ENCODE assay signal across 19 mouse cellular contexts in genomic region chr8:115210014-115210413, GRCm38 (mm10).
"Had no signal": no experiment of that assay in that cellular context is flagged by ENCODE, and none has a peak within 500 bp of the region (broad histone marks: within the 10 kb centered on the region; RNA-seq: fewer than 3 reads in every experiment).

No protein-coding gene starts in this region.

- ATAC-seq: liver, embryonic 12.5 days; midbrain, embryonic 16.5 days had no signal

- H3K27me3 ChIP-seq: liver, embryonic 12.5 days had no signal

- H3K4me1 ChIP-seq: liver, embryonic 12.5 days had no signal

- H3K36me3 ChIP-seq: liver, embryonic 12.5 days; midbrain, embryonic 10.5 days; midbrain, embryonic 12.5 days; neural tube, embryonic 13.5 days; neural tube, embryonic 15.5 days had no signal

- H3K27ac ChIP-seq: liver, embryonic 12.5 days; liver, embryonic 14.5 days; midbrain, embryonic 10.5 days; midbrain, embryonic 12.5 days; neural tube, embryonic 13.5 days; neural tube, embryonic 15.5 days had no signal

- H3K9ac ChIP-seq: liver, embryonic 12.5 days; liver, embryonic 14.5 days; midbrain, embryonic 12.5 days; neural tube, embryonic 13.5 days; neural tube, embryonic 15.5 days had no signal

- H3K9me3 ChIP-seq: liver, embryonic 12.5 days; midbrain, embryonic 10.5 days; midbrain, embryonic 12.5 days; neural tube, embryonic 13.5 days; neural tube, embryonic 15.5 days had no signal

- DNase-seq: lung, postnatal 10 days; lung, postnatal 4 days; midbrain, embryonic 14.5 days; retina, postnatal 1 day; right cerebral cortex, adult 18-20 months; right cerebral cortex, postnatal 25 days; right cerebral cortex, postnatal 4 days; spleen, adult 18-20 months; thymus, adult 18-20 months; thymus, postnatal 14 days; thymus, postnatal 36 days had no signal

- H3K4me3 ChIP-seq: liver, embryonic 12.5 days; midbrain, embryonic 10.5 days; midbrain, embryonic 12.5 days; myocyte; neural tube, embryonic 13.5 days; neural tube, embryonic 15.5 days had no signal

- H3K4me2 ChIP-seq: liver, embryonic 12.5 days; midbrain, embryonic 12.5 days; neural tube, embryonic 13.5 days; neural tube, embryonic 15.5 days had no signal
